Mouse (Mus musculus) bone marrow, adult 2 months (tissue): ENCODE measurements around the gene Gm14226.

Source experiments
- CTCF ChIP-seq: fragments of 200-500 bp; IDR thresholded peaks from 2 replicates; pipeline ENCODE4 v1.5.1; 2011; ENCODE audit warnings: low read length, control low read depth; ENCODE audit not compliant: control insufficient read depth, insufficient read depth
- POLR2A ChIP-seq: fragments of 200-500 bp; IDR thresholded peaks from 2 replicates; pipeline ENCODE4 v1.6.1; 2011; ENCODE audit warnings: low read depth, mild to moderate bottlenecking, control low read depth, low read length, borderline replicate concordance; ENCODE audit not compliant: control insufficient read depth

DNA sequence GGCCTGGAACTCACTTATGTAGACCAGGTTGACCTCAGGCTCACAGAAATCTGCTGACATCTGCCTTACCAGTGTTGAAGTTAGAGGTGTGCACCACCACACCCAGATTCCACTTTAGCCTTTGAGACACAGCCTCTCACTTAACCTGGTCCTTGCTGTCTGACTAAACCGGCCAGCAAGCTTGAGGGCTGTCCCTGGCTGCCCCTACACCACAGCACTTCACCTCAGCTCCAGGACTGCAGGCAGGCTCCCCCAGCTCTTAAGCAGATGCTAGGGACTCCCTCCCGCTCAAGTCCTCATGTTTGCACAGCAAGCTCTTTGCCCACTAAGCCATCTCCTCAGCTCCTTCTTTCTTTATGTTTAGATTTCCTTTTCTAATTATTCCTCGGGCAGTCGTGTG is 21.9 kb downstream of the Gm14226 start:
- TF ChIP-seq CTCF, result no peak
- no peak for TF ChIP-seq POLR2A
